Mouse (Mus musculus) lung, postnatal 0 days (tissue): ENCODE results near the gene Phykpl. TPM values are rescaled to one million over a fixed set of nuclear protein-coding genes. Genes with fewer than 3 reads are reported as not detected.

ENCODE experiments used
- ATAC-seq: fragments of 200-750 bp; cut with Nextera tagmentation; 2 replicates; pipeline ENCODE4 v1.8.0; 2017; ENCODE audit warnings: moderate library complexity
- DNase-seq: peaks from one replicate; pipeline ENCODE4 v3.0.0-alpha.2; 2016; ENCODE audit warnings: low spot score
- H3K27ac ChIP-seq: fragments of 300-500 bp; sonication (generic); 2 replicates; pipeline ENCODE4 v1.5.1; 2014; ENCODE audit warnings: antibody characterized with exemption, mild to moderate bottlenecking, low read length, mixed read lengths
- H3K27me3 ChIP-seq: fragments of 300-500 bp; sonication (generic); replicated peaks from 2 replicates; pipeline ENCODE4 v1.6.1; 2014; ENCODE audit warnings: low read length, mixed read lengths; ENCODE audit not compliant: insufficient read depth
- H3K36me3 ChIP-seq: fragments of 300-500 bp; sonication (generic); 2 replicates; pipeline ENCODE4 v1.6.1; 2014; ENCODE audit warnings: low read length, mixed read lengths; ENCODE audit not compliant: insufficient read depth
- H3K4me1 ChIP-seq: fragments of 300-500 bp; sonication (generic); 2 replicates; pipeline ENCODE4 v1.6.1; 2014; ENCODE audit warnings: antibody characterized with exemption, low read depth, low read length, mixed read lengths; ENCODE audit not compliant: insufficient read depth
- H3K4me2 ChIP-seq: fragments of 300-500 bp; sonication (generic); replicated peaks from 2 replicates; pipeline ENCODE4 v1.6.1; 2014; ENCODE audit warnings: low read depth, mild to moderate bottlenecking, low read length, moderate library complexity, mixed read lengths
- H3K4me3 ChIP-seq: fragments of 300-500 bp; sonication (generic); 2 replicates; pipeline ENCODE4 v1.5.1; 2014; ENCODE audit warnings: low read depth, low read length
- H3K9ac ChIP-seq: fragments of 300-500 bp; sonication (generic); replicated peaks from 2 replicates; pipeline ENCODE4 v1.6.1; 2014; ENCODE audit warnings: low read depth, mild to moderate bottlenecking
- H3K9me3 ChIP-seq: fragments of 300-500 bp; sonication (generic); 2 replicates; pipeline ENCODE4 v1.6.1; 2016; ENCODE audit warnings: low read length, mixed read lengths
- CTCF ChIP-seq: IDR thresholded peaks from 2 replicates; pipeline ENCODE4 v1.5.1; 2016; ENCODE audit warnings: antibody characterized with exemption, mild to moderate bottlenecking
- EP300 ChIP-seq: IDR thresholded peaks from 2 replicates; pipeline ENCODE4 v1.6.1; 2016; ENCODE audit warnings: antibody characterized with exemption, mild to moderate bottlenecking, control low read depth
- WGBS: fragments of 180-500 bp; shearing (Covaris S2); extraction: QIAGEN DNeasy Blood & Tissue Kit; methylation state at CpG from one replicate; pipeline ENCODE4 v1.1.7; 2014; 5-methylcytosine and 5-hydroxymethylcytosine counted together
- polyA plus RNA-seq: library from polyadenylated mRNA; unstranded; fragments of >200 nt; fragmentation: Nextera tagmentation; extraction: Ambion mirVana; gene quantifications from 2 replicates; pipeline ENCODE4 v1.2.1, GENCODE M21; 2015

Gene Phykpl
- polyA plus RNA-seq, 1 experiment from 2014 or later: 10.8 TPM

GRCm38 (mm10) chr11:51646751-51647667 is 62.5 kb downstream of the Phykpl start:
- no peaks in the 10 kb centered on the region for H3K36me3 ChIP-seq
- no peaks in the 10 kb centered on the region for H3K27me3 ChIP-seq
- DNase-seq (peak; percentile 63), ATAC-seq (peak; percentile 70)
- no peaks in the 10 kb centered on the region for H3K9me3 ChIP-seq
- H3K27ac ChIP-seq: peak overlapping the region; percentile 84
- WGBS: 57% methylated on average over 15 of the region's 15 CpGs
- TF ChIP-seq EP300 (peak; percentile 82), CTCF (no peak)
- H3K4me1 ChIP-seq: peaks cover 8% of the 10 kb centered on the region; the same call in 1 of the 2 replicates
- peak overlapping the region; percentile 14; the same call in 1 of the 2 replicates for H3K4me3 ChIP-seq
- no peak overlapping the region; the same call in 1 of the 2 replicates for H3K9ac ChIP-seq
- H3K4me2 ChIP-seq: peak overlapping the region; percentile 91; the same call in 1 of the 2 replicates

GRCm38 (mm10) chr11:51648566-51648965 is 64.0 kb downstream of the Phykpl start:
- no peaks in the 10 kb centered on the region for H3K36me3 ChIP-seq
- TF ChIP-seq CTCF (no peak), EP300 (no peak)
- H3K9me3 ChIP-seq: no peaks in the 10 kb centered on the region
- H3K27ac ChIP-seq: peak overlapping the region; percentile 83
- ATAC-seq: no peak
- H3K4me1 ChIP-seq: peaks cover 8% of the 10 kb centered on the region; the same call in 1 of the 2 replicates
- WGBS: 17% methylated on average over 3 of the region's 3 CpGs
- H3K4me2 ChIP-seq: peak overlapping the region; percentile 91
- DNase-seq: peak; percentile 53
- peak overlapping the region; percentile 74 for H3K9ac ChIP-seq
- H3K4me3 ChIP-seq: peak overlapping the region; percentile 69
- no peaks in the 10 kb centered on the region for H3K27me3 ChIP-seq

GRCm38 (mm10) chr11:51649111-51649888 is 64.7 kb downstream of the Phykpl start:
- peak overlapping the region; percentile 83 for H3K27ac ChIP-seq
- H3K27me3 ChIP-seq: no peaks in the 10 kb centered on the region
- H3K4me1 ChIP-seq: peaks cover 8% of the 10 kb centered on the region; the same call in 1 of the 2 replicates
- peak overlapping the region; percentile 69 for H3K4me3 ChIP-seq
- H3K36me3 ChIP-seq: no peaks in the 10 kb centered on the region
- TF ChIP-seq CTCF (no peak), EP300 (no peak)
- H3K9me3 ChIP-seq: no peaks in the 10 kb centered on the region
- 37% methylated on average over 11 of the region's 11 CpGs for WGBS
- peak overlapping the region; percentile 91 for H3K4me2 ChIP-seq
- no peak for ATAC-seq
- no peak for DNase-seq
- peak overlapping the region; percentile 74 for H3K9ac ChIP-seq

- H3K27ac ChIP-seq: peak overlapping the region; percentile 83
- WGBS: 9% methylated on average over 7 of the region's 7 CpGs
Observed at GRCm38 (mm10) chr11:51649889-51650199, 65.3 kb downstream of the Phykpl start.

GRCm38 (mm10) chr11:51650261-51650660 is 65.7 kb downstream of the Phykpl start:
- peak overlapping the region; percentile 91 for H3K4me2 ChIP-seq
- no peaks in the 10 kb centered on the region for H3K36me3 ChIP-seq
- WGBS: 2% methylated on average over 28 of the region's 30 CpGs
- peak overlapping the region; percentile 69 for H3K4me3 ChIP-seq
- peak overlapping the region; percentile 83 for H3K27ac ChIP-seq
- DNase-seq: peak; percentile 20
- H3K9ac ChIP-seq: peak overlapping the region; percentile 74
- peaks cover 6% of the 10 kb centered on the region; the same call in 1 of the 2 replicates for H3K4me1 ChIP-seq
- H3K27me3 ChIP-seq: no peaks in the 10 kb centered on the region
- H3K9me3 ChIP-seq: no peaks in the 10 kb centered on the region
- ATAC-seq: peak; percentile 8
- TF ChIP-seq CTCF (0 out of 2 replicates have a peak, but pooled peaks have one; percentile 2), EP300 (no peak)

More at GRCm38 (mm10) chr11:51649889-51650199, 65.3 kb downstream of the Phykpl start:
- peak overlapping the region; percentile 74 for H3K9ac ChIP-seq
- H3K36me3 ChIP-seq: no peaks in the 10 kb centered on the region
- H3K4me3 ChIP-seq: peak overlapping the region; percentile 69
- DNase-seq (peak; percentile 49), ATAC-seq (no peak)
- TF ChIP-seq EP300 (no peak), CTCF (no peak)
- peaks cover 8% of the 10 kb centered on the region; the same call in 1 of the 2 replicates for H3K4me1 ChIP-seq
- no peaks in the 10 kb centered on the region for H3K9me3 ChIP-seq
- no peaks in the 10 kb centered on the region for H3K27me3 ChIP-seq
- H3K4me2 ChIP-seq: peak overlapping the region; percentile 91
